Mouse (Mus musculus): ENCODE measurements around the gene Vmn1r13.
"Not testable (repeated sequence)": the region's sequence is repeated elsewhere in the genome, so short reads cannot be mapped to it uniquely, and the experiment has no call there.

Gene Vmn1r13

DNA sequence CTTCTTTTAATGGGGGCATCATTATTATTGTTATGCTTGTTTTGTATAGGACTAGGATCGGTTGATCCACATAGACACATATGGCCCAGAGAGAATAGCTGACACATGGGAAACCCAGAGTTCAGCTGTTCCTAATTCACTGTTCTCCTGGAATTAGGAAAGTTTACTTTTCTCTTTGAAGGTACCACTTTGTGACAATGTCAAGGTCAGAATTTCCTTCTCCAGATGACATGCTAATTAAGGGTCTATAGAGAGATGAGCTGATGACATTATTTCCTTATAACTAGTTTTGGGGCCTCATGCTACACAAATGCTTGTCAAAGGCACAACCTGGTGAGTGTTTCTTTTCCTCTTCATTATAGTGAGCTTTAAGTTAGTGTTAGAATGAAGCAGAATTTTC lies at the start of gene Vmn1r13:
Vmn1r13 (plus strand) TSS at position 301 of the 400 bp plus-strand sequence.
- in situ Hi-C loops (cut with MboI): not testable (repeated sequence)

DNA sequence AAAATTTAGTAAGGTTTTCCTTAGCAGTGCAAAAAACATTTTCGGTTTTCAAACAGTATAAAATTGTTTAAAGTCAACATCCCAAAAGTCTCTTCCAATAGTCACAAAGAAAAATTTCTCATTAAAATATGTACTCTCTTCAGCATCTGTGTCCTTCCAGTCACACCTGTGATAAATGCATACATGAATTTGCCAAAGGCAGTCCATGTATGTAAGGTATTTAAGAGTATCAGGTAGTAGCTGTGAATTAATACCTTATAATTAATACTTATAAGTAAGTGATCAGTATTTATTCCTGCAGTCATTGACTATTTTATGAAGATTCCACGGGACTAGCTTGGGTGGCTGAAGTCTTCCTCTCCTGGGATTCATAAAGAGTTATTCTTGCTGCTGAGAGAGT lies 46.5 kb upstream of the Vmn1r13 start, which contains the start of gene Vmn1r12:
Vmn1r12 (plus strand) TSS at position 301 of the 400 bp plus-strand sequence.
- in situ Hi-C loops (cut with MboI): no loop called here

DNA sequence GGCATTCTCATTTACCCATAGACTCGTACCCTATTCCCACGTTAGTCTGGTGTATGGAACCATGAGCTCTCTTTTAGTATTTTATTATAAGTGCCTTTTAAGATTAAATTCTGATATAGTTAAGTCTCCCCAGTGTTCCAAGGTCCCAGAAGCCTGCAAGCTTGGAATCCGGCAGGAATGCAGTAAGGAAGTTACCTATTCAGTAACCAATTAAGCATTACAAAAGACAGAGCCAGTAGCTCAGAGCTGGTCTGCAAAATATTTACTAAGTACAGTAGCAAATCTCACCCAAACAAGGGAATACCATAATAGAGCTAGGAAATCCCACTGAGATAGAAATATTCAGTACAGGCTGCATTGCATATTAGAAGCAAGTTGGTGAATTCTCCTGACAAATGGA lies 13.1 kb upstream of the Vmn1r13 start:
- in situ Hi-C loops (cut with MboI): not testable (repeated sequence)

DNA sequence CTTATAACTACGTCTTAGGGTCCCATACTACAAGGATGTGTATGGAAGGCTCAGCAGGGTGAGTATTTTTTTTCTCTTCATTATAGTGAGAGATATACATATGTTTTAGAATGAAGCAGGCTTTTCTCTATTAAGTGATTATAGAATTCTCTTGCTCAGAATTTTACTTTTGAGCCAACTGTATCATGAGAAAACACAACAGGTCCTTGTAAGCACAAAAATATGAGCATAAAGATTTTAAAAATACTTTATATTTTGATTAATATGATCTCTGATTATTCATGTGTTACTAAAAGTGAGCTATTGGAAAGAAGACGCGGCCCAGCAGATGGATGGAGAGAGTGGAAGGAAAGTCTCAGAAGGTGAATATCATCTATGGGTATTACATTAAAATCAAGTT lies 28.3 kb downstream of the Vmn1r13 start, which contains the start of gene Vmn1r14:
Vmn1r14 (plus strand) TSS at position 301 of the 400 bp plus-strand sequence.
- in situ Hi-C loops (cut with MboI): no loop called here

DNA sequence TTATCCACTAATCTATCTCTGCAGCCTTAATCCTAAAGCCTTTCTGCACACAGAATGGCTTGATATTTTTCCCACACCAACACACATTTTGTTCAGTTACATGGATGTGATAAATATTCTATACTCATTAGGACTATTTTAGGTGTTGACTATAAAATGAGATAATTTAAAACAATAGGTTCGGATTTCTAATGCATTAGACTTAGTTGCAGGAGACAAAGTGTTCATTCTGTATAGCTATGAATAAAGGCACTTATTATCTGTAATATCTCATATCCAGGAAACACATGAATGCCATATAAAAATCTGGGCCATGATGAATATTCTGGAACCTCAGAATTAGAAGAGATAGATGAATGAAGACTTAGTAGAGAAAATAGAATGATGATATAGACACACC lies 54.6 kb downstream of the Vmn1r13 start, which contains the start of gene Vmn1r15:
Vmn1r15 (plus strand) TSS at position 301 of the 400 bp plus-strand sequence.
- in situ Hi-C loops (cut with MboI): no loop called here

DNA sequence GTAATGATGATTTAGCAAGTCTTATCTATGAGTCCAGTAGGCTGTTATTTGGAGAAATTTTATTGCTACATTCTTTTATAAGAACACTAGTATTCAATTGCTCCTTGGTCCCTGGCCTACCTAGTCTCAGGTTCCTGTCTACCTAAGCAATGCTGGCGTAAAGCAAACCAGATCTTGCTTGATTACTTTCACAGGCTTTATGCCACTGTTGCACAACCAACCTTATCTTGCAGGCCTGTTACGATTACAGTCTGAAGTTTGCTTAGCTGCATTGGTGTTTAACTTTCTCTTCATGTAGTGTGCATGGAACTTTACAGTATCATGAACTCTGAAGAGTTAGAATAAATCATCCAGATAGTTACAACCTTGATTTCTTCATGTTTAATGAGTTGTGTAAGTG lies 57.9 kb downstream of the Vmn1r13 start:
- in situ Hi-C loops (cut with MboI): no loop called here

Data from mature B cell (primary cell).